Mouse (Mus musculus) B cell, adult 67 days (primary cell): ENCODE results near the gene Dnaja2. TPM values are rescaled to one million over a fixed set of nuclear protein-coding genes. Genes with fewer than 3 reads are reported as not detected.

Experiments used
- total RNA-seq, 2 experiments: library from RNA; stranded (reverse); gene quantifications; 4 replicates each; pipeline ENCODE4 v1.2.4; 2023

Gene Dnaja2
- 100 to 1,000 TPM; 149 to 152 TPM for total RNA-seq

DNA sequence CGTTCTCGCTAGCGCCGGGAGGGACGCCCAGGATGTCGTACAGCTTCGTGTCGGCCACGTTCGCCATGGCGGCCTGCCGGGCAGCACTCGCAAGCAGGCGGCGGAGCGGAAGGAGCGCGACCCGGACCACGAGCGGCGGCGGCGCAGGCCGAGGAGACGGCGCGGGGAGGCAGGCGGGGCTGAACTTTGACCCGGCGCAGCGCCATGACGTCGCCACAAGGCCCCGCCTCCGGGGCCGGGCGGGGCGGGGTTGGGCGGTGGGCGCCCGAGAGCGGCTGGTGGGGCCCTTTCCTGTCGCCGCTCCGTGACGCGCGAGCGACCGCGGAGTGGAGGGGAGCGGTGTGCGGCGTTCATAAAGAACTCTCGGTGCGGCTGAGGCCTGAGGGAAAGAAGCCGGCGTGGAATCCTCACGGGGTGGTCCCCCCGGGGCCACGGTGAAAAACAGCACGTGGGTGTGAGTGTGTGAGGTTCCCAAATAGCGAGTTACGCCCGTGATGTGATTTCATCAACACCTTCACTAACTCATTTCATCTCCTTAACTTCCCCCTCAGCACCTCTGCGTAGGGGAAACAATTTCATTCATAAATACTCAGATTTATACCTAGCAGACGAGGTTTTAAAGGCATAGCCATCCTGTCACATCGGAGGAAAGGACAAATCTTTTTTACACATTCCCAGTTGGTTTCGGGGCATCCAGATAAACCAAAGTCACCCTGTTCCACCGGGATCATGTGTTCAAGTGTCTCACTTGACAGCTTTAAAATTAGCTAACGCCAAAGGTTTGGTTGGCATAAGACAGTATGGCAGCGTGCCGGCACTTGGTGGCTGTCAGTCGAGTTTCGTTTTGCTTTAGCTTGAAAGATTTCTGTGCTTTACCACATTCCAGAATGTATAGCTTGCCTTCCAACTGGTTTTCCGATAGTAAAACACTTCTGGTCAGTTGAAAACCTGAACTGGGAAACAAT, at the start of gene Dnaja2:
Dnaja2 (minus strand) TSS at position 164 of the 965 bp plus-strand sequence.

GRCm38 (mm10) chr8:85492125-85492875, 62.8 kb downstream of the Dnaja2 start, which contains the start of gene Gpt2:
Gene Gpt2, plus strand, starts transcription at chr8:85492576.

Other genes with a start within 250 kb of the Dnaja2 start
- gene Mylk3, start 169.0 kb downstream of the Dnaja2 start, total RNA-seq: not detected
- 10 to 100 TPM; 14.3 to 22.3 TPM for gene 4921524J17Rik, start 122.5 kb downstream of the Dnaja2 start, total RNA-seq
- 1 to 10 TPM; 1.9 to 2.6 TPM for gene Gpt2, start 62.8 kb downstream of the Dnaja2 start, total RNA-seq
- under 1 TPM; 0.32 to 0.33 TPM for gene Neto2, start 145.6 kb upstream of the Dnaja2 start, total RNA-seq